Mouse (Mus musculus) megakaryocyte, embryonic 14.5 days (primary cell): Measurements from ENCODE around the gene Tmem88.

Source experiments
- FLI1 ChIP-seq: IDR thresholded peaks from 2 replicates; pipeline ENCODE4 v1.6.1; 2012; ENCODE audit warnings: low read length, inconsistent platforms, mixed read lengths
- GATA1 ChIP-seq: IDR thresholded peaks from 3 replicates; pipeline ENCODE4 v1.6.1; 2012; ENCODE audit warnings: mixed read lengths, low read length, inconsistent platforms, borderline replicate concordance

DNA sequence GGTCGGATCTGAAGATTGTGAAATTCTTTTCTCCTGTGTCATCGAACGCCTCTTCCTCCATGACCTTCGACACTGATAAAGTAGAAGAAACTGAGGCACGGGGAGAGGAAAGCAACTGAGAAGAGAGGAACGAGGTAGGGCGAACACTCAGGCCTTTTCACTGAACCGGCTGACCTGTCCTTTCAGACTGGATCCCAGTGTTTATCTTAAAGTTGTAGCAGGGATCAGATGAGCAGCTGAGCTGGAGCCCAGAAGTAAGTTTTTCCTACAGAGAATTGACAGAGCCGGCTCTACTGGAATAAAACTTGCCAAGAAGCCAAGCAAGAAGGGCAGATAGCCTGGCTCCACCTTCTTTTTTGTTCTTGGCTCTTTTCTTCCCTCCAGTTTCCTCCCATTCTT is 27.2 kb downstream of the Tmem88 start:
- TF ChIP-seq GATA1 (no peak), FLI1 (no peak)
